Mouse (Mus musculus): Measurements from ENCODE around the gene Isx.

Gene Isx

DNA sequence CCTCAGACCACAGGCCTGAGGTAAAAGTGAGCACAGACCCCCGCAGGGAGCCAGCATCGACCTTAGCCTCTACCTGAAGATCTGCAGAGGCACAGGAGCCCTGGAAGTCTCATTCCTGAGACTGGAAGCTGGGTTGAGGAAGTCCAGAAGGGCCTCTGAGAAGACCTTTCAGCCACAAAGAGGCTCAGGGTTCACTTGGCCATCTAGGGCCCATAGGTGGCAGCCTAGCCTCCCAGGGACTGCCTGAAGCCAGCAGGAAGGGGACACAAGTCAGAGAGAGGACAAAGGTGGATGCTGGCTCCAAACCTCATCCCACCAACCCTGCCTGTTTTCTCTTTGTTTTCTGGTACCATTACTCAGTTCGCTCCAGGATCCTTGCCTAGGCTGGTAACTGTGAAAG, at the start of gene Isx:
Isx (plus strand) TSS at position 234 of the 400 bp plus-strand sequence.
- in situ Hi-C loops (cut with MboI, MseI), result no loop called here

DNA sequence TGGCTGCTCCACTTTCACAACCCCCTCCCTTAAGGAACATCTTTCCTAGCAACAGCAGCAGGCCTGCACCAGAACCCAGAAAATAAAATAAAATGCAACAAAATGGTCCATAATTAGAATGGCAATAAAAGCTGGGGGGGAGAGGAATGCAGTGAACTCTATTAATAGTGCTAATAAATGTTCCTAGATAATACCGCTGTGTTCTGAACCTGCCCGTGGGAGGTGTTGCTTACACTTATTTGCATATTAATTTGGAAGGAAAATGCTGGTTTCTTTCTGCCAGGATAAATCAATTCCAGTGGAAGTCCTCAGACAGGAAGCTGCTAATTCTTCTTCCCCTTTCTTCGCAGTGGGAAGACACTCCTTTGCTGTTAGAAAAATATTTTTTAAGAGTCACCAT, 45.3 kb upstream of the Isx start:
- in situ Hi-C loops (cut with MboI, MseI), result no loop called here

DNA sequence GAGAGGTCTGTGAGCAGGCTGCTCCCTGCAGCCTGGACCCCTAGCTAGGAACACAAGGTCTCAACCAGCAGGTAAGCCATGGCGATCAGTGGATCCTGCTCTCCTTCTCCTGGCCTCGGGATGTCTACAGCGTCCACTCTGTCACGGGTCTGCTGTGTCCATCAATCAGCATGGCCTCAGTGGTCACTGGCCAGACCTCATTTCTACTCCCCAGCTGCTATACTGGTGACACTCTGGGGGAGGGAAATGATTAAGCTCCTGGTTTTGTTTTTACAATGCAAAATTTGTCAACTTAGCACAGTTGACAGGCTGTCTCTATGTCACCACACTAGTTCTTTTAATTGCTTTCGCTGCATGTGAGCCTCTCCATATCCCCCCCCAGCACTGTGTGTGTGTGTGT, 41.7 kb upstream of the Isx start:
- in situ Hi-C loops (cut with MboI, MseI), result no loop called here

DNA sequence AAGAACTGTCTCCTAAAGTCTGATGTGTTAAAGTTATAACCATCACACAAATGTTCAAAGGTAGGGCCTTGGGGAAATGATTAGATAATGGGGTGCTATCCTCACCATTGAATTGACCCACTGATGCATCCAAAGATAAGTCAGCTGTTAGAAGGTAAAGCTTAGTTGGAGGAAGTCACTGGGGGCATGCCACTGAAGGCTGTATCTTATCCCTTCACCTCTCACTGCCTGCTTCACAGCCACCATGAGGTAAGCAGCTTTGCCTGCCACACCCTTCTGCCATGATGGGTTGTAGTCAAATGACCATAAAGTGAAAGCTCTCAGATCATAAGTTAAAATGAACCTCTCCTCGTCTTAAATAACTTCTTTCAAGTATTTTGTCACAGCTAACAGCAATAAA, 38.7 kb upstream of the Isx start:
- in situ Hi-C loops (cut with MboI, MseI), result no loop called here

DNA sequence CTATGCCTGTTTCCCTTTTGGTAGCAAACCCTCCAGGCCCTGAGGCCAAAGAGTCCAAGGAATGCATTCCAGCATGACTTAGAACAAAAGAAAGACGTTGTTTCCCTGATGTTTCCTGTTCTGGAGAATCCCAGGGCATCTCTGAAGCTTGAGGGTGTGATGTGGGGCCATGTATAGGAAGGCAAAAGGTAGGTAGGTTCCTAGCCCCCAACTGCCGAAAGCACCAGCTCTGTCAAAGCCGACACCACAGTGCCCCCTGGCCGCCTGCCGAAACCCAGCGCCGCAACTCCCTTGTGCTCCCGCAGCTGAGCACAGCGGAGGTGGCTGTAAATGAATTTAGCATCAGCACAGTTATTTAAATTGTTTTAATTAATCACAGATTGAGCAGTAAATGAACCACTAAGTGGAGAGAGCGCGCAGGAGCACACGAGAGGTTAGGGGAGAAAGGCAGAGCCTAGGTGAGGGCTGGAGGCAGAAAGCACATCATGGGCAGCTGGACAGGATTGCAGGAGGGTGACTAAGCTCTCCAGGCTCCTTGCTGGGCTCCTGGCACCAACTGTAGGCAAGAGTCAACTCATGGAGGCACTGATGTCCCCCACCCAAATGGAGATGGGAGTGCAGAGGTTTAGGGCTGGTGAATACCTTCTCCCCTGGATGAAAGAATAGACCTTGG, 25.5 kb upstream of the Isx start:
- in situ Hi-C loops (cut with MboI, MseI), result no loop called here

DNA sequence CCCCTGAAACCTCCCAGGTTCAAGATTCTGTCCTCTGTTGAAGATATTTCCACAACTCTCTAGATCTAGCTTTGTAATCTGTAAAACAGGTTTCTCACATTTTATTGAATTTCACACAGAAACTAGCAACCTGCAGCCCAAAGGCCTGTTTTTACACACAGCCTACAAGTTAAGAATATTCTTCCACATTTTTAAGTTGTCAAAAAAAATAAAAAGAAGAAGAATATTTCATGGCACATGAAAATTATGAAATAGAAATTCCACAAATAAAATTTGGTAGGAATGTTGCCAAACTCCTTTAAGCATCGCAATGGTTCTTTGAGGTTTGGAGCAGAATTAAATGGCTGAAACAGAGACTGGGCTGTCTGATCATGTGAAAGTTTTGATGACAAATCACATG, 24.3 kb upstream of the Isx start:
- in situ Hi-C loops (cut with MboI, MseI), result no loop called here

DNA sequence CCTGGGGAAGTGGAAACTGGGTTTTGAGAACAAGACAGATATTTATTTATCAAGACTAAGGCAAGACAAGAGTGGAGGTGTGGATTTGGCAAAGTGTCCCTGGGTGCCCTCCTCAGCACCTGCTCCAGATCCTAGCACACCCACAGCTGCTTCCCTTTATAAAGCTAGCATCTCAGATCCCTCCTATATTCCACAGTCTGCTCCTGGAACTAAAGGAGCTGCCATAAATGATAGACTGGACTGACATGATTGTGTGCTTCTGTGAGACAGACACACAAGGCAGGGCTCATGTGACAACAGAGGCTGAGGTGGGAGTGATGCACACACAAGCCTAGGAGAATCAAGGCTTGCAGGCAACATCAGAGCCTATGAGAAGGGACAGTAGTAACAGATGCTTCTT, 22.0 kb upstream of the Isx start:
- in situ Hi-C loops (cut with MboI, MseI), result no loop called here

DNA sequence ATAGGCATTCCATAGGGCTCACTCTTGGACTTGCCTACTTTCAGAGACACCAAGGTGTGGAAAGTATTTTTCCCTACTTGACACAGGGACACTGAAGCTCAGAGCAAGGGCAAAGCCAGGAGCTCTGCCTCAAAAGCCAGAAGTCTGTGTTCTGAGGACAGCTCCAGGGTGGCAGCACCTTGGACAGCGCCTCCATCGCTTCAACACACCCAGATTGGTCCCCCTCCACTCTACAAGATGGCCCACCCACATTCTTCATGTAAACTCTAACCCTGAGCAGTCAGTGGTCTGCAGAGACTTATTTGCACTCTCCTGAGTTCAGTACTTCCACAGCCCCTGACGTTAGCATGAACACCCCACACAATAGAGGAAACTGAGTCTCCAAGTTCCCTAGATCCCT, 21.1 kb upstream of the Isx start:
- in situ Hi-C loops (cut with MboI, MseI), result no loop called here

DNA sequence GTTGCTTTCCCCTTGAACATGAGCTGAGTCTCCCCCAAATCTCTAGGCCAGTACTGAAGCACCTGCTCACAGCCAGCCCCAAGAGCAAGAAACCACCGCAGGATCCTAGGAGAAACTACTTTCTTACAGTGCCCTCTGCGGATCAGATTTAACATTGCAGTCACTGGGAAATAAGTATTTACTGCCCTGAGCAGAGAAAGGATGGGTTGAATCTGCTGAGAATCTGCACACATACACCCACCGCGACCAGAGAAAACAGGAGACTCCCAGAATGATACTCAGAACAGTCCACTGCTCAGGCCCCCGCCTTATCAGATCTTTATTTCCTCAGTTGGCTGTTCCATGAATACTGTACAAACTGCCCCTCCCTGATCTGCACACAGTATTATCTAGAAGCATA, 19.5 kb upstream of the Isx start:
- in situ Hi-C loops (cut with MboI, MseI), result no loop called here

DNA sequence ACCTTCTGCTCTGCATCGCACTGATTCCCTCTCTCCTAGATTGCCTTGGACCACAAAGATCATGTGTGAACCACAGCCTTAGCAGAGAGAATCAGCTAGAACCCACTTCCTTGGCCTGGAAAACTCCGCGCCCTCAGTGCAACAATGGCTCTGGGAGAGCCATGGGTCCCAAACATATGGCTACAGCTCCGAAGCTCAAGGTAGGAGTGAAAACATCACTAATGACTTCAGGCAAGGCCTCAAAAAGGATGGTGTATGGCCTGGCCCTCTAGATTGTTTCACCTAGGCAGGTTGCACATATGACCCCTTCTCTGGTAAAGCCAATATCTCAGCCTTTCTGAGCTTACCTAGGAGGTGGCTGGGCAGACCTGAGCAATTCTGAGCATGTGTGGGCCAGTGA, 18.2 kb upstream of the Isx start:
- in situ Hi-C loops (cut with MboI, MseI), result no loop called here

DNA sequence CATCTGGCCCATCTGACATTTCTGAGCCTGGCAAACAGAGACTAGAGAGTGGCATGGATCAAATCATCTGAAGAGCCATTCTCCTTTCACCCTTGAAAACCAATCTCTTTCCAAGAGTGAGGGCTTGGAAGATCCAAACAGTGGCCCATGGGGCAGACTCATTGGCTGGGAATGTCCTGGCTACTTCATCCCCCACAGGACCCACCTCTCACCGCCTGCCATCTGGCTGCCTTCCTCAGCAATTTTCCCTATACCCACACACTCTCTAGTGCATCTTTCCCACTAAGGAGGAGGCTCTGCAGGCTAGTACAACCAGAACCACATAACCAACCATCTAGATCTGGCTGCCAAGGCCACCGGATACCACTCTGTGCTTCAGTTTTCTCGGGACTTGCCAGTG, 17.6 kb upstream of the Isx start:
- in situ Hi-C loops (cut with MboI, MseI), result no loop called here

DNA sequence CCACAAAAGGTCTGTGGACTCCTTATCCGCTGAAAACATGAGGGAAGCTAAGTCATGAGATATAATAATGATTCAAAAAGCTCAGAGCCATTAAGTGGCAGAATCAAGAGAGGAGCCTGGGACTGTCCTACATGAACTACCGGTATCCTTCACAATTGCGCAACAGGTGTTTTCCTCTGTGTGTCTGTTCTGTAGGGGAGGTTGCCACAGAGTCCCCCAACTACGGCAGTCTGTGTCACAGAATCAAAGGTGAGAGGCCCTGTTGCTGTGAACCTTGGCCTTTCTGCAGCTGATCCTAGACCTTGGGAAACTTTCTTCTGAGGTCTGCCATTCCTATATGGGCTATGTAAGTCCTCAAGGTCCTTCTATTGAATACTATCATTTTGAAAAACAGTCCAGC, 13.7 kb upstream of the Isx start:
- in situ Hi-C loops (cut with MboI, MseI), result no loop called here

DNA sequence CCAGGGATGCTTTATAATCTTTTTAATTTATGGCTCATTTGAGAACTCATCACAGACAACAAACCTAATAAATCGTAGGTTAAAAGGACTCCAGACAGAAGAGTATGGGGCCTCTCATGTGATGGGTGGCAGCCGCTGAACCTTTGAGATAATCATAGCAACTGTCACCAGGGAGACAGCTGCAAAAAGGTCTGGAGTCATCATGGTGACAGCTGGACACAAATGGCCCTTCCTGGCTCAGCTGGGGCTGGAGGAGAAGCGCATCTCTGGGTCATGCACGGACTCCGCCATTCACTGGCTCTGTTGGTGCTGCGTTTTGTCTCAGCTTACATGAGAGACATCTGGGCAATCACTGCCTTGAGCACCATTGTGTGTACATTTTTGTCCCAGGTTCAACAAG, 12.5 kb upstream of the Isx start:
- in situ Hi-C loops (cut with MboI, MseI), result no loop called here

DNA sequence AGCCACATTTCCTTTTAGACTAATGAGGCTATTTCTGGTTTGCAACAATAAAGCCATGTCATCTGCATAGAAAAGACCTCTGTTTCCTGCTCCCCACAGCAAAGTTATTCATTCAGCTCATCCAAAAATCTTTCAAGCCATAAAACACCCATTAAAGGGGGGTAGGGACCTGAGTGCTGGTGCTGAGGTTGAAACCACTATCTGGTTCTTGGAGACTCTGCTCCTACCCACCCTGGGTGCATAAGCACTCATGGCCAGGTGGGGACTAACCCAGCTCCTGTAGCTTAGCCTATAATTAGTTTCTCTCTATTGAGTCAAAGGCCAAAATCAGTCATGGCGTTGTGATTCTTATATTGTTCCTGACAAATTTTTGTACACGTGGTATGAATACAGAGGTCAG, 10.4 kb upstream of the Isx start:
- in situ Hi-C loops (cut with MboI, MseI), result no loop called here

DNA sequence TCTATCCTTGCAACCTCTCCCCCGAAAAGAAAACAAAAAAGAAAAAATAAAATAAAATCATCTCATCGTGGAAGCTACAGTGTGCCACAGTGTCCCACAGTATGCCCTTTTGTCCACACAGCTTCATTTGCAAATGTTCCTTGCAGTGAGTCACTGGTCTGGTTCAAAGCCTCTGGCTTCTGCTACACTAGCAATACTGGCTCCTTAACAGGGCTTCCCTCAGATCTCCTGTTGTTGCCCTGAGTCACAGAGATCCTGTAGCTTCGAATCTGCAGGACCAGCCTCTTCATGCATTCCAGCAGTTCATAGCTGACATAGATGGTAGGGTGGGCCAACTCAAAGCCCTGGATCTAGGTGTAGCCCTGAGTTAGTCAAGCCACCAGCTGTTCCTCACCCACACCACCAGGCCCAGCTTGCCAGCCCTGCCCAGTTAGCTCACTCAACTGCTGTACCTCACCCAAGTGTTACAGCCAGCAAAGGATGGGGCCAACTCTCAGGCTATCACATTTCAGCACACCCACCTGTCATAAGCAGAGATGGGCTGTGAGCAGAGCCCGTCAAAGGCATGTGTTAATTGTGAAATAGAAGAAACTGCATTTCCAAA, 2.5 kb upstream of the Isx start:
- in situ Hi-C loops (cut with MboI, MseI), result no loop called here

DNA sequence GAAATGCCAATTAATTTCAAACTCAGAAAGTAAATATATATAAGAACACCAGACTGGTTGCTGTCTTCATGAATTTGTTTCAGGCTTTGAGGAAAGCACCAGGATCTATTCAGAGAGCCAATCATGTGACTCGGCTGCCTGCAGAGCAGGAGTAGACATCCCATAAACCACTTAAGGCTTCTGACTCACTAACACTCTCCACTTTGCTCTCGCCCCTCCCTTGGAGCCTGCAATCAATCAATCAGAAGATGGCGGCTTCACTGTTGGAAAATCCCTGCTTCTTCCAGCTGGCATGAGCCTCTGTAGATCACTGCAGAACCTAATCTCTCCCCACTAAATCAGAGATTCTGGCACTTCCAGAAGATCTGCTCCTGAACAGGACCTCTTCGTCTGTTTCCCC, 1.3 kb upstream of the Isx start:
- in situ Hi-C loops (cut with MboI, MseI), result no loop called here

DNA sequence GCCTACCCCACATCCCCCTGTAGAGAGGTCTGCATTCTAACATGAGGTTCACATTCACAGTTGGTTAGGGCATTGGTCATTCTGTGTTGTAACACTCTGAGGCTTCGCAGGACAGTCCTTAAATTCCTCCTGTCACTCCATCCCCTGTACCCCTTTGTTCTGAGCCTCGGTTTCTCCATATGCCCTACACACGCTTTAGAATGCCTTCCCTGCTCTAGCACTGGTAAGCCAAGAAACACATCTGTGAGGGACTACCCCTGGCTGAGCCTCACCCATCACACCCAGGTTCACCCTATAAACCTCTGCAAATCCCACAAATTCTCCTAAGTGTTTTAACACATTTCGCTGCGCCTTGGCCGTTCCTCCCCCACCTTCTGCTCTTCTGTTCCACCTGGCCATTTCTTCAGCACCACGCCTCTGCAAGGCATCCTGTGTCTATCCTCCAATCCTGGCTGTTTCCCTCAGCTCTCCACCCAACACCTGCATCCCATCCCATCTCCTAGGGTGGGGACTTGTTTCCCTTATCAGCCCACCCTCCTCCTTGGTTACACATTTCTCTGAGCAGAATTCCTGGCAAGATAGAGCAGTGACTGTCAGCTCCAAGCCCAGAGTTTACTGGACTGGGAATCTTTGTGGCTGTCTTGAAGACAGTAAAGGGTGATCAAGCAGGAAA, 686 bp upstream of the Isx start:
- in situ Hi-C loops (cut with MboI, MseI), result no loop called here

DNA sequence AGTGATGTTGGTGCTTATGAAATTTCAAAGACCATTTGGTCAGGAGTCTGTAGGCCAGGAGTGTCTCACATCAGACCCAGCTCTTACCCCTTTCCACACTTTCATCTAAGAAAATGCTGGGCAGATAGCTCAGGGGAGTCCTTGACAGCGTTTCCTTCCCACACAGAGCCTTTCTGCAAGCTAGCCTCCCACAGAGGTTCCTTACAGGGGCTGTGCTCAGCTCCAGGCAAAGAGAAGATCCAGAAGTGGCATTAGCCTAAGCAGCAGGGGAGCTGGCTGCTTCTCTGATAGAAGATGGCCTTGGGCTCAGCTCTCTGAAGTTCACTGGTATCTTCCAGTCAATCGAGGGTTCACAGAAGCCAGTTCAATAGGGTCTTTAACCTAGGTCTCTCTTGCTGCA, 1.6 kb downstream of the Isx start:
- in situ Hi-C loops (cut with MboI, MseI), result no loop called here

DNA sequence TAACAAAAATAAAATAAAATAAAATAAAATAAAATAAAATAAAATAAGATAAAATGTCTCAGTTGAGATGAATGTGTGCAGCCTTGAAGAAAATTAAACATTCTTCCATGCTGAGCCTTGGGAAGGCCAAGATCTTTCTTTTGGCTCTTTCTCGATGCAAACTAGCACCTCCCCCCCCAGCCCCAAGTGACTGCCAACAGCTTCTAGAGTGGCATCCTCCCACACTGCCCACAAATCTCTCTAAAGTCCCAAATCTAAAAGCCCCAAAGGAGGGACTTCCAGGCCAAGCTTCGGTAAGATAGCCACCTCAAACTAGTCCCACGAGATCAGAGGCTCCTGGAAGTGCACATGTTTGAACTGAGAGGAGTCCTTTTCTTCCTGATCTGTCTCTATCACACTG, 5.7 kb downstream of the Isx start:
- in situ Hi-C loops (cut with MboI, MseI), result no loop called here

DNA sequence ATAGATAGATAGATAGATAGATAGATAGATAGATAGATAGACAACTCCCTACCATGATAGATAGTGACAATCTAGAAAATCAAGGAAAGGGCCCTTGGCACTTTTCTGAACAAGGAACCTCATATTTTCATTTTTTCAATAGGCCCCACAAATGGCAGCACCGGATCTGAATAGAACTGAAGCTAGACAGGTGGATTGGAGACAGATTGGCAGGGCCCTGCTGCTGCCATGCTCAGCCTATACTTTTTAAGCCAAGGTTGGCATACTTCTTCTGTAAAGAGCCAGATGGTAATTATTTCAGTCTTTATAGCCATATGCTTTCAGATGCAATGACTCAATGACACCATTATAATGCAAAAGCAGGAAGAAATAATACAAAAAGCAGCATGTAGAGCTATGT, 15.8 kb downstream of the Isx start:
- in situ Hi-C loops (cut with MboI, MseI), result no loop called here

DNA sequence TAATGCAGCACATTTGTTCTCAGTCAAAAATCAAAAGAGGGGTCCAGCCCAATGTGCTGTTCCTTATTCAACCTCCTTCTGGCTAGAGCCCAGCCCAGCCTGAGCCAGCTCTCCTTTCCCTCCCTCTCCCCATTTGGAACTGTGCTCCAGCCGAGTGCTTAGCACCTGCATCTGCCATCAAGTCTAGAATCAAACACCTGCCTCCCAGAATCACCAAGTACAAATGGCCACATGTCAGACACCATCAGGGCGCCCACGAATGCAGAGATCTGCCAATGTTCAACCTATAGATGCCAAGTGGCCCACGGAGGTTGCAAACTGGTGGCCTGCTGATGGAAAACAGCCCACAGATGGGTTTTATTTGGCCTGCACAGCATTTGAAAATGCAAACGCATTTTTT, 18.1 kb downstream of the Isx start:
- in situ Hi-C loops (cut with MboI, MseI), result no loop called here

DNA sequence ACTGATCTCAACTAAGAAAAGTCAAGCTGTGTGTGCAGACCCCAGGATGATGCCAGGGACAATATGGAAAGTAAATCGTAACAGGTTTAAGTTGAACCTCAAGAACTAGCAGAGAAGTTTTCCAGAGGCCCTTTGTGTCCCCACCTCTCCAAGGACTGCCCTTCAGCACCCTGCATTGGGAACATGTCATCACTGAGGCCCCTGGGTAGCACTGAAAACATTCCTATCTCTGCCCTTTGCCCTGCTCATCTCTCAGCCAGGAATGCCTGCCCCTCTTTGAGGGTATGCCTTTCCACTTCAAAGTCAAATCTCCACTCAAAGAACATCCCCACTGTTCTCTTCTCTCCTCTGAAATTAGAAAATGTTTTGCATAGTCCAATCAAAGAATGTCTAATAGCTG, 23.3 kb downstream of the Isx start:
- in situ Hi-C loops (cut with MboI, MseI), result no loop called here

DNA sequence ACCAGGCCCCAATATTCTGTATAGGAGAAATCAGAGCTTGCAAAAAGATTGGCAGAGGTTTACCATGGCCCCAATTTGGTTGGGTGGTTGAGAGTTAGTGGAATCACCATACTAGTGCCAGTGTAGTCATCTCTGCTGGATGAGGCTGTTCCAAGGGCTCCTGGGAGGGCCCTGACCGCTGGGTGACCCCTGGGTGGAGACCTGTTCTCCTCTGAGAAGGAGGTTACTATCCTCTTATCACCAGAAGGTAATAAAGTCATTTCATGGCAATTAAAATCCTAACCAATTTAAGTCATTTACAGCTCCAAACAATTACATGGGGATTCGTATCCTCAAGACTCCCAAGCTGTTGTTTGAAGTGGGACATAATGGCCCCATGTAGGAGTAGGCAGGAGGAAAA, 24.3 kb downstream of the Isx start:
- in situ Hi-C loops (cut with MboI, MseI), result no loop called here

DNA sequence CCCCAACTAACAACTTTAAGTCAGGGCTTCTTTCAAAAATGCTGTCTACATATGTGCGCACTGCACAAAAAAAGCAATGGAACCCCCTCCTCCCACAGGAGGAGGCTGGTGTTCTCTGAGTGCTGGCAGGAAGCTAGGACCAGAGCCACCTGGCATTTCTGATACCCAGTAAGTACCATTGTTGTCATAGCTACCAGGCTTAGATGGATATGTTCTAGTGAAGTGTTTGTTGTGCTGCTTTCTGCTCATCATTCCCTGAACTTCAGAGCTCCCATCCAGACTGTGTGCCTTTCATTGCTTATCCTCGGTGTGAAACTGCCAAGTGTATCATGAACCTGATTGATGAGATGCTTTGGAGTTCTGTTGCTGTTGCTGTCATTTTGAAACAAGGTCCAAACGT, 26.8 kb downstream of the Isx start:
- in situ Hi-C loops (cut with MboI, MseI), result no loop called here
